Mouse (Mus musculus): ENCODE results near the gene Gpx2.
A peak's percentile ranks its signal among the peaks of the same experiment; 100 is the strongest.

Gpx2 gene

GRCm38 (mm10) chr12:76795350-76795749, at the start of gene Gpx2:
Gene Gpx2, minus strand, starts transcription at chr12:76795554.
- no peak for DNase-seq (ENCODE audit: low spot score)

GRCm38 (mm10) chr12:76844346-76845061, 49.1 kb upstream of the Gpx2 start:
- DNase-seq (ENCODE audit: low spot score), result no peak

- DNase-seq (ENCODE audit: low spot score), result no peak
Observed at GRCm38 (mm10) chr12:76840081-76840480, 44.7 kb upstream of the Gpx2 start.

DNA sequence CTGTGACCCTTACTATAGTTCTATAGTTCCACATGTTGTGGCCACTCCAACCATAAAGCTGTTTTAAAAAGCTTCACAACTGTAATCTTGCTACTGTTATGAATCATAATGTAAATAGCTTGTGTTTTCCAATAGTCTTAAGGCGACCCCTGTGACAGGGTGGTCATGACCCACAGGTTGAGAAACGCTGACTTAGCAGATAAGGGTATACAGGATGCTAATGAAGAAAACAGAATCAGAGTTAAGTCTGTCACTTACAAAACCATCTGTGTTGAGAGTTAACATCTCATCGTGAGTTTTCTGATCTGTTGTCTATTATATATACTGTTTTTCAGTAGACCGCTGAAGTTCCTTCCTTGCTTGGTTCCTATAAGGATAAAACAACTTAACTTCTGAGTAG, 43.9 kb upstream of the Gpx2 start:
- no peak for DNase-seq (ENCODE audit: low spot score)

GRCm38 (mm10) chr12:76837844-76838650, 42.7 kb upstream of the Gpx2 start:
- DNase-seq (ENCODE audit: low spot score), result peak; percentile 47

DNA sequence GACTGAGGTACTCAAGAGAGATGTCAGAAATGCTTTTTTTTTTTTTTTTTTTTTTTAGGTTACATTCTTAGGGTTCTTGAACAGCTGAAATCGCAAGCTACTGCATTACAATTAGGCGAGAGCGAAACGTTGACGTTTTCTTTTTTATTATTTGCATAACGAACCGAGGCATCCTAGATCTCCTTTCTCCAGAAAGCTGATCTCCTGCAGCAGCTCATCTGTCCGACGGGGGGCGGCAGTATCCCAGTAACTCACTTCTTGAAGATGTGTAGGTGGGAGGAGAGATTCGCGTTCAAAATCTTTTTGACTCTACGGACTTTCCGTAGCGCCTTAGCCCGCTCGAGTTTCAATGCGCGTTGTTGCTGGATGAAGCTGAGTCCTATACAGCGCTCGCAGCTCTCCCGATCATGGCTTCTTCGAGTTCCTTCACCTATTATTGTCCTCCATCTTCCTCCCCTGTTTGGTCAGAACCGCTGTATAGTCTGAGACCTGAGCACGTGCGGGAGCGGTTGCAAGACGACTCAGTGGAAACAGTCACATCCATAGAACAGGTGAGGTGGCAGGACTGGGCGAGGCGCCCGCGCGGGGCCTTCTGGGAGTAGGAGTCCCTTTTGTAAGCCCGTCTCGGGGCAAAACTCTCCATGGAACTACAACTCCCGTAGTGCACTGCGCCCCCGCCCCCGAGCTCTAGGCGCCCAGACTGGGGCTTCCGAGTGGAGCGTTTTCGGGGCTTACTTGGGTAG, 41.9 kb upstream of the Gpx2 start:
- DNase-seq (ENCODE audit: low spot score), result peak; percentile 97

DNA sequence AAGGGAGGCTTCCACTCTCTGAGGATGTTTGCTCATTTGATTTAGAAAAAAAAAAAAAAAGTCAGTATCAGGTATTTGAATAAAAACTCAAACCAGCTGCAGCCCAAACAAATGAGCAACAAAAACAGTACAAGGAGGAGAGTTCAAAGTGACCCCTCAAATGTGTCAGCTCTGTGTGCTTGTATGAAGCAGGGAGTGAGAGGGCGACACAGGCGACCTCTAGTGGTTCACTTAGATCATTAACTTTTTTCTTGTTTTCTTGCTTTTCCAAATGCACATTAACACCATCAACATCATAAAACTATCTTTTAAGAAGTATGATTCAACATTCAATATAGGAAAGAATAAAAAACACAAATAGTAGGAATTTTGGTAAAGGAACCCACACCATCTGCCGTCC, 37.4 kb upstream of the Gpx2 start:
- no peak for DNase-seq (ENCODE audit: low spot score)

- DNase-seq (ENCODE audit: low spot score), result no peak
Observed at GRCm38 (mm10) chr12:76825283-76825682, 29.9 kb upstream of the Gpx2 start.

DNA sequence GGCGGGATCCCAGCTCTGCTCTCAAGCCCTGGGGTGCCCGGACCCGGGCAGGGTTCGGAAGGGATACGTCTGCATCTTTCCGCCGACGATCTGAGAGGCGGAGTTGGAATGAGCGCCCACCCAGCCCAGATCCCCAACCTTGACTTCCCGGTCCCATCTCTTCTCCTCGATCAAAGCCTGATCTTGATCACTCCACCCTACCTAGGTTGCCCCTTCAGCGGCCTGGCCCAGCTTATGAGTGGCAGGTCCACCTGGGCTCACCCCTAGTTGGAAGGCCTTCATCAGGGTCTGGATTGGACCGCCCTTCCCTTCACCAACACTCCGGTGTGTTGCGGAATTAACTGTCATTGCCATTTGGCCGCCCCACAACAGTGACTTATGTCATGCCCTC, 27.3 kb upstream of the Gpx2 start, which contains the start of gene Rab15:
TSS of gene Rab15 (minus strand) at position 258 of the 391 bp plus-strand sequence.
- DNase-seq (ENCODE audit: low spot score), result no peak

- DNase-seq (ENCODE audit: low spot score), result no peak
Observed at GRCm38 (mm10) chr12:76822002-76822650, 26.8 kb upstream of the Gpx2 start.

GRCm38 (mm10) chr12:76820615-76821014, 25.3 kb upstream of the Gpx2 start:
- no peak for DNase-seq (ENCODE audit: low spot score)

- DNase-seq (ENCODE audit: low spot score), result no peak
Observed at GRCm38 (mm10) chr12:76819816-76820215, 24.5 kb upstream of the Gpx2 start.

DNA sequence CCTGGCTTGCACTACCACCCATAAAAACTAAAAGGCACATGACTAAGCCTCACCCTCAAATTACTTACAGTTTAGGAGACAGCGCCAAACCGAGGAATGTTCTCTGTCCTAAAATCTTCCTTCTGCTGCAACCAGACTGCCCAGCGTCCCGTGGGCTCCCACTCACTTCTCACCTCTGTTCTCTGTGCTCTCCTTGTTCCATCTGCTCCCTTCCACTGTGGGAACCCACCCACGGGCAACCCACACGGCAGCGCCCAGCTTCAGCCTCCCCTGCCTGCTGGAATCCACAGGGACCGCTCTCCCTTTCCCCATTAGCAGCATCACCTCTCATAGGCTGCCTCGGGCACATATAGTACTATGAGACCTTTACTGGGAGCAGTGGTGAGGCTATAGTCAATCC, 23.6 kb upstream of the Gpx2 start:
- DNase-seq (ENCODE audit: low spot score), result no peak

GRCm38 (mm10) chr12:76818120-76818519, 22.8 kb upstream of the Gpx2 start:
- DNase-seq (ENCODE audit: low spot score), result no peak

GRCm38 (mm10) chr12:76817176-76817575, 21.8 kb upstream of the Gpx2 start:
- no peak for DNase-seq (ENCODE audit: low spot score)

- no peak for DNase-seq (ENCODE audit: low spot score)
Observed at GRCm38 (mm10) chr12:76816720-76817119, 21.4 kb upstream of the Gpx2 start.

DNA sequence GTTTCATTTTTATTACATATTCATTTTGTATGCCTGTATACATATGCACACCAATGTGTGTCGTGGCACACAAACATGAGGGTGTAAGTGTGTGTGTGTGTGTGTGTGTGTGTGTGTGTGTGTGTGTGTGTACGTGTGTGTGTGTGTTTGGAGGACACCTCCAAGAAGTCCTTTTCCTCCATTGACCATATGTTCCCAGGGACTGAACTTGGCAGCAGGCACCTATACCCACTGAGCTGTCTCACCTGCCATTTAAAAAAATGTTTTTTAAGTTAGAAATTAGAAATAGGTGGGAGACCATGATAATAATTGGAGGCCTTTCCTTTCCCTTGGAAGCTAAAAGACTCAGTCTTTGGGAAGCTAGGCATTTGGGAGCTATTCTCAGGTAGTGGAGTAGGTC, 18.8 kb upstream of the Gpx2 start:
- no peak for DNase-seq (ENCODE audit: low spot score)

DNA sequence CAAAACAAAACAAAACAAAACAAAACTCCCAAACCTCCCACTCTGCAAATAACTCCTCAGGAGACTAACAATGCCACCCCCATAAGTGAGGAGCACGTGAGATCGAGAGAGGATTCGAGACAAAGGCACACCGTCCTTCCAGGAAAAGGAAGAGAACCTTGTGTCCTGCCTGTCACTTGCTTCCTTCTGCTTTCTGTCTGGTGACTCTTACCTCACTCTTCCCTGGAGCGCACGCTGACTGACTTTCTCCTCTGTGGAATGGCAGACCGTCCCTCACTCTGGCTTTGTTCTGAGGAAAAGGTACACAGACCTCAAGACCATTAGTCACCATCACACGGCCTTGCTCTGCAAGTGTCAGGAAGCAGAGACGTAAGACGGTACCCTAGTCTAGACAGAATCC, 18.2 kb upstream of the Gpx2 start:
- no peak for DNase-seq (ENCODE audit: low spot score)

DNA sequence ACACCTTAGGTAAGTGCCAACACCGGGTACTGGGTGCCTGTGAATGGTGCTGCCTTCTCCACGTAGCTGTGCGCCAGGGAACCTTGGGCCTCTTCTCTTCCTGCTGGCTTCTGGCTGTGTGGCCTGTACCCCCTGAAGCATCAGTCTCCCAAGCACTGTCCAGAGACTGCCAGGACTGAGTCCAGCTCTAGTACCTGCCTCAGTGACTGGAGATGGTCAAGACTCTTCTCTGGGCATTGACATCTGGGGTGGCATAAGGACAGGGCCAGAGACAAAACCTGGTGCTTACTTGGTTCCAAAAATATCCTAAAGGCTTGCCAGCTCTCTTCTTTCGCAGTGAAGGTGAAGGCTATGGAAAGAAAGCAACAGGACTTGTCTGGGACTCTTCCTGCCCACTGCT, 15.7 kb upstream of the Gpx2 start:
- DNase-seq (ENCODE audit: low spot score), result no peak

GRCm38 (mm10) chr12:76810491-76810890, 15.1 kb upstream of the Gpx2 start:
- no peak for DNase-seq (ENCODE audit: low spot score)

- no peak for DNase-seq (ENCODE audit: low spot score)
Observed at GRCm38 (mm10) chr12:76807796-76808195, 12.4 kb upstream of the Gpx2 start.

All from testis, postnatal 10 days (tissue).